Mouse (Mus musculus) CH12F3 (cell line): ENCODE data around the gene Olfr775.

Source experiments
- in situ Hi-C: fragments of 300-500 bp; cut with MboI; formaldehyde crosslinking; loops from 2 replicates; pipeline ENCODE4 v1.14.3; 2020; ENCODE audit warnings: low sequenced_read_pairs

Gene Olfr775

DNA sequence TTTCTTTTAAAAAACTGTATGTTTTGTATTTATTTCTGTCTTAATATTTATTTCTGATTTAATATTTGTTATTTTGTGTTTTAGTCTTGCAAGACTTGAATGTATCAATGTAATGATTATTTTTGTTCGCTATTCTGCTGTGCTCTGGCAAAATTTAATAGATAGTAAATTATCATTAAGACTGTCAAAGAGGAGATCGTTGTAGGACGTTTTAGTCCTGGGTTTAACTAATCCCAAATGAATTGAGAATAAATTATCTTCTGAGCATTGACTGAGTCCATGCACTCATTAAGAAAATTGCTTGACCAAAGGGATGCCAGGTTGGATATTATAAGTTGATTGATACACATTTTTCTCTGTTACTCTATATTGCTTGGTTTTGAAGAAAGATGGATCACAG, at the start of gene Olfr775:
Gene Olfr775 (plus strand): TSS at position 301 of the 400 bp plus-strand sequence.
- in situ Hi-C loops: no loop called here

DNA sequence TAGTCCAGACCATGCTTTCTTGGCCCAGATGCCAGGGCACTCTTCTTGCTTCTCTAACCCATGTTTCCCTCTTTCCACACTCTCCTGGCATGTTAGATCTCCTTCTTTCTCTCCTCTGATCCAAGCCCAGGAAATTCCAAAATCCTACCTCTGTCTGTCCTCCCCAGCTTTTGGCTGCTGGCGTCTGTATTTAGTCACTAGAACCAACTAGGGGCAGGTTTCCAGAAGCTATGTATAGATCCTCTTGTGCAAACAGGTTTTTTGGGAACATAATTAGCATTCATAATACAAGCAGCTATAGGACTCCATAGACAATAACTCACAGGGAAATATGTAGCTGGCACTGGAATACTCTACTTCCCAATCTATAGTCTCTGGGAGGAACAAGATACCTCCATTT, 17.5 kb upstream of the Olfr775 start:
- in situ Hi-C loops: no loop called here

DNA sequence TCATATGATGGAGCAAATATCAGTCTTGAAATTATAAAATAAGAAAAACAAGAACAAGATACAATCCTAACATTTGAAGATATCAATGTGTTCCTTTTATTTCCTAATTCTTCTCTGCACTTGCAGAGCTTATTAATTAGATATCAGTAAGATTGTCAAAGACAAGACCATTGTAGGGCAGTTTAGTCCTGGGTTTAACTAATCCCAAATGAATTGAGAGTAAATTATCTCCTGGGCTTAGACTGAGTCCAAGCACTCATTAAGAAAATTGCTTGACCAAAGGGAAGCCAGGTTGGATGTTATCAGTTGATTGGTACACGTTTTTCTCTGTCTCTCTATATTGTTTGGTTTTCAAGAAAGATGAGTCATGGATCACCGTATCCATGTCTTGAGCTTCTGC, 12.3 kb upstream of the Olfr775 start, which contains the start of gene Olfr774:
Gene Olfr774 (plus strand): TSS at position 301 of the 400 bp plus-strand sequence.
- in situ Hi-C loops: no loop called here

DNA sequence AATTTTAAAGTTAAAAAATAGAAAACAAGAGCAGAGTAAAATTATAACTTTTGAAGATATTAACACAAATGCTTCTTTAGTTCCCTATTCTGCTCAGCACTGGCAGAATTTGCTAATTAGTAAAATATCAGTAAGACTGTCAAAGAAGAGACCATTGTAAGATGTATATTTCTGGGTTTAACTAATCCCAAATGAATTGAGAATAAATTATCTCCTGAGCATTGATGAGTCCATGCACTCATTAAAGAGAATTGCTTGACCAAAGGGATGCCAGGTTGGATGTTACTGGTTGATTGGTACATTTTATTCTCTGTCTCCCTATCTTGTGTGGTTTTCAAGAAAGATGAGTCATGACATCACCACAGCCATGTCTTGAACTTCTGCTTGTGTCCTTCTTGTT, 10.6 kb downstream of the Olfr775 start, which contains the start of gene Olfr776:
Gene Olfr776 (plus strand): TSS at position 301 of the 400 bp plus-strand sequence.
- in situ Hi-C loops: no loop called here

DNA sequence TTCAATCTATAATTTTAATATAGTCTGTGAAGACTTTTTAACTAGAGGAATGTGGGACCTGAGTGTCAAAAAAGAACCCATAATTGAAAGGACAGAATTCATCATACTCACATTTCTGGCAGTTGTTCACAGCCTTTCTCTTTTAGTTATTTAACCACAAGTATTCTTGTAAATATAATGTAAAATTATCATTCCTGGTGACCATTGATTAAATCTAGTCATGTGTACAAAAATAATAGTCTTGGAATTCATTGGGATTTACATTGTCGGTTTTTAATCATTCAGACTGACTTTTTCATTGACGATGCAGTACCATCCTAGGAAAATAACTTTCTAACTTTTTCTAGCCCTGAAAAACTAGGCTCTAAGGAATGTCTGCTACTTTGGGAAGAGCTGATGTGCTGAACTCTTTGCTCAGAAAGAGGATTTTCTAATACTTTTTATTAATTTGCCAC, 22.9 kb downstream of the Olfr775 start, which contains the start of gene Olfr777:
Gene Olfr777 (minus strand): TSS at position 405 of the 455 bp plus-strand sequence.
- in situ Hi-C loops: no loop called here
